Mouse (Mus musculus) liver, embryonic 13.5 days (tissue): ENCODE data around the gene Lhpp. TPM values are rescaled to one million over a fixed set of nuclear protein-coding genes. Genes with fewer than 3 reads are reported as not detected.

Experiments
- ATAC-seq: fragments of 200-750 bp; cut with Nextera tagmentation; 2 replicates; pipeline ENCODE4 v1.8.0; 2017; ENCODE audit warnings: low read depth, mild to moderate bottlenecking, moderate number of reproducible peaks, moderate library complexity
- DNase-seq: peaks from one replicate; pipeline ENCODE4 v3.0.0; 2022
- H3K27ac ChIP-seq: fragments of 300-500 bp; sonication (generic); 2 replicates; pipeline ENCODE4 v1.5.1; 2015; ENCODE audit warnings: moderate library complexity, mild to moderate bottlenecking, inconsistent platforms
- H3K27me3 ChIP-seq: fragments of 300-500 bp; sonication (generic); 2 replicates; pipeline ENCODE4 v1.6.1; 2015; ENCODE audit warnings: mild to moderate bottlenecking, inconsistent platforms
- H3K36me3 ChIP-seq: fragments of 300-500 bp; sonication (generic); 2 replicates; pipeline ENCODE4 v1.6.1; 2015; ENCODE audit warnings: mild to moderate bottlenecking, inconsistent platforms
- H3K4me1 ChIP-seq: fragments of 300-500 bp; sonication (generic); replicated peaks from 2 replicates; pipeline ENCODE4 v1.6.1; 2015; ENCODE audit warnings: inconsistent platforms
- H3K4me2 ChIP-seq: fragments of 300-500 bp; sonication (generic); 2 replicates; pipeline ENCODE4 v1.6.1; 2015; ENCODE audit warnings: inconsistent platforms, mild to moderate bottlenecking, moderate library complexity
- H3K4me3 ChIP-seq: fragments of 300-500 bp; sonication (generic); replicated peaks from 2 replicates; pipeline ENCODE4 v1.5.1; 2015; ENCODE audit warnings: mild to moderate bottlenecking, inconsistent platforms
- H3K9ac ChIP-seq: fragments of 300-500 bp; sonication (generic); 2 replicates; pipeline ENCODE4 v1.6.1; 2015; ENCODE audit warnings: mild to moderate bottlenecking, inconsistent platforms
- H3K9me3 ChIP-seq: fragments of 300-500 bp; sonication (generic); replicated peaks from 2 replicates; pipeline ENCODE4 v1.6.1; 2016; ENCODE audit warnings: inconsistent platforms
- WGBS: fragments of 180-500 bp; shearing (Covaris S2); methylation state at CpG from one replicate; pipeline ENCODE4 v1.1.7; 2015; ENCODE audit not compliant: insufficient replicate concordance; 5-methylcytosine and 5-hydroxymethylcytosine counted together
- polyA plus RNA-seq: library from polyadenylated mRNA; unstranded; fragments of >200 nt; fragmentation: Nextera tagmentation; extraction: Ambion mirVana; gene quantifications from 2 replicates; pipeline ENCODE4 v1.2.1, GENCODE M21; 2015

Gene Lhpp
- polyA plus RNA-seq, 1 experiment from 2014 or later = 8.0 TPM

DNA sequence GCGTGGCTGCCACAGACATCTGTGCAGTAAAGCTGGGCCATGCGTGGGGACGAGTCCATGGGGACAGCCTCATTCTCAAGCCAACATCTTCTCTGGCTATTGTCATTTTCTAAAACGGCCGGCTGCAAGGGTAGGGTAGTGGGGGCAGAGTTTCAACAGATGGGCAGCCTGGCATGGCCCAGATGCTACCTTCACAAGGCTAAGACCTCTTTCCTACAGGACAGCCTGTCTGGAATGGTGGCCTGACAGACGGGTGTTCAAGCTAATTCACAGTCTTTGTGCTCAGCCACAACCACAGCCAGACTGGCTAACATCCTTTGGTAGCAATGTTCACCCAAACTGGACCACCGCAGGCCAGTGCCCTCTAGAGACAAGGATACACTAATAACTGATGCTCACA, 120.1 kb downstream of the Lhpp start:
- DNase-seq (no peak), ATAC-seq (no peak)
- Histone ChIP-seq H3K27me3 (no peaks in the 10 kb centered on the region), H3K27ac (0 out of 2 replicates have a peak overlapping the region, but pooled peaks have one; percentile 70), H3K9ac (no peak overlapping the region), H3K4me2 (no peak overlapping the region), H3K4me1 (peaks cover 75% of the 10 kb centered on the region), H3K9me3 (no peaks in the 10 kb centered on the region), H3K36me3 (peaks cover 85% of the 10 kb centered on the region), H3K4me3 (no peak overlapping the region)
- WGBS = 88% methylated on average over 7 of the region's 7 CpGs

DNA sequence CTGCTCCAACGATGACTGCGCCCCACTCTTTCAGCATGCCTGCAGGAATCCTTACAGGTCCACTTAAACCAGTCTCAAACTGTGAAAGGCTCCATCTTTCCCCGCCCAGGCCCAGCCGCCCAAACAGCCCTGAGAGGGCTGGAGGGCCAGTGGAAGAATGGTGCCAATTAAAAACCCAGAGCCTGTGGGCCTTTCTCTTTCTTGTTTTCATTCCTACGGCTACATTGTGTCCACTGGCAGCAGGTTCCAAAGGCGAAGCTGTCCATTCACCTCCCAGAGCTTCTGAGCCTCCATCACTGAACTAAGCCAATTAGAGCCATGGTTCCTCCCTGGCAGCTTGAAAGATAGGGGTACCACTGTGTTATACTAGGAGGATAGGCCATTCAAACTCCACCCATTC, 121.1 kb downstream of the Lhpp start:
- Histone ChIP-seq H3K27me3 (no peaks in the 10 kb centered on the region), H3K36me3 (peaks cover 85% of the 10 kb centered on the region), H3K27ac (0 out of 2 replicates have a peak overlapping the region, but pooled peaks have one; percentile 0), H3K4me3 (no peak overlapping the region), H3K4me2 (no peak overlapping the region), H3K9me3 (no peaks in the 10 kb centered on the region), H3K9ac (no peak overlapping the region), H3K4me1 (peaks cover 79% of the 10 kb centered on the region)
- no peak for ATAC-seq
- 83% methylated on average over 6 of the region's 6 CpGs for WGBS
- no peak for DNase-seq

DNA sequence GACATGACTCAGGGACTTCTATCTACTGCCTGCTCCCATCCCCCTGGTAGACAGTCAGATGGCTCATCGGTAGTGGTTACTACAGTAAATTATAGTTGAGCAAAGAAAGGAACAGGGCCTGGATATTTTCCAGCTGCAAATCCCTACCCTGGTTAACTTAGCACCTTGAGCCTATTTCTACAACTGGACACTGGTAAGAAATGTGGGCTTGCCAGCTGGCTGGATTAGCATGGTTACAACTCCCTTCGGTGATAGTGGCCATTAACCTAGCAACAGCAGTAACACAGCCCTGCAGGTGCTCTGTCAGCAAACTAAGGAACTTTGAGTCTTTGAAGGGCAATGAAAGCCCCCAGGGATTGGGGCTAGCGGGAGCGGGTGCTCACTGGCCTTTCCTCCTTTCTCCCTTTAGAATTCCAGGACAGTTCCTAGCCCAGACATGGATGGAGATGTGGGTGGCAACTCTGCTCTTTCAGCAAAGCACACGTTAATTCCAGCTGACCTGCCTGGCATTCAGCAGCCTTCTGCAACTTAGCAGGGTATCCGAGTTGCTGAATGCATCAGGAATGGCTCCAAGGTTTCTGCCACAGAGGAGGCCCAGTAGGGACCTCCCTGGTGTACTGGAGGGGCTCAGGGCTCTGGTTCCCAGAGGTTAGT, 121.8 kb downstream of the Lhpp start:
- no peaks in the 10 kb centered on the region for H3K9me3 ChIP-seq
- H3K4me2 ChIP-seq = no peak overlapping the region
- 86% methylated on average over 6 of the region's 6 CpGs for WGBS
- ATAC-seq (no peak), DNase-seq (no peak)
- H3K9ac ChIP-seq = no peak overlapping the region
- H3K27ac ChIP-seq = no peak overlapping the region
- H3K4me1 ChIP-seq = peaks cover 83% of the 10 kb centered on the region
- peaks cover 83% of the 10 kb centered on the region for H3K36me3 ChIP-seq
- no peak overlapping the region for H3K4me3 ChIP-seq
- H3K27me3 ChIP-seq = no peaks in the 10 kb centered on the region

DNA sequence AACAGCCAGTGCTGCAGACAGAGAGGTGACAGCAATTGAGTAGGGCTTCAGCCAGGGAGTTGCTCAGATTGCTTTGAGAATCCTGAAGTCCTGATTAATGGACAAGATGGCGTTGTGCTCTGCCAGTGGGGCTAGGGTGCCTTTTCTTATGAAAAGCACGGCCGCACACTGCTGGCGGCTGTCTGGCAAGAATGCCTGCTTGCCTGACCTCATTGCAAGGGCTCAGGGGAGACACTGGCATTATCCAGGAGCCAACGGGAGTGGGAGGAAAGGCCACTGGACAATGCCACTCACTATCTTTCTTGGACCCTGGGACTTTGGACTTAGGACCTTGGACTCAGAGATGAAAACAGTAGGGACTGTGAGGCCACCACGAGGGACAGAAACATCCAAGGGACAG, 123.1 kb downstream of the Lhpp start:
- Histone ChIP-seq H3K36me3 (peaks cover 84% of the 10 kb centered on the region), H3K9me3 (no peaks in the 10 kb centered on the region), H3K4me2 (no peak overlapping the region), H3K4me3 (no peak overlapping the region), H3K27me3 (no peaks in the 10 kb centered on the region), H3K9ac (no peak overlapping the region), H3K4me1 (peaks cover 87% of the 10 kb centered on the region), H3K27ac (no peak overlapping the region)
- 88% methylated on average over 6 of the region's 6 CpGs for WGBS
- DNase-seq (no peak), ATAC-seq (no peak)

DNA sequence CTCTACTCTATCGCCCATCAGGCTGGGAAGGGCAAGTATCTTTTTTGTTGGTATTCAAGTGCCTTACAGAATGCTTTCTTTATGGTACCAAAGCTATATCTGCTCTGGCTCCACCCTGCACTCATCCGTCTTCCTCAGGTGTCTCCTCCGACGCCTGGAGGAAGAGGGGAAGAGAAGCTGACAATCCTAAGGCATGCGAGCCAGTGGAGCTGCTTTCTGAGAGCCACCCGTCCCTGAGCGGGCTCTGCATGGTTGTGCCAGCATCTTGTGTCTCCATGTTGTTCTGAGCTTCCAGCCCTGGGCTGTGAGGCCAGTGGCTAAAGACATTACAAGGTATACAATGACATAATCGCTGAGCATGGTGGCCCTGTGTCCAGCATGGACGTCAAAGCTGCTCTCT, 123.8 kb downstream of the Lhpp start:
- Histone ChIP-seq H3K4me2 (no peak overlapping the region), H3K27ac (0 out of 2 replicates have a peak overlapping the region, but pooled peaks have one; percentile 92), H3K36me3 (peaks cover 80% of the 10 kb centered on the region), H3K9me3 (no peaks in the 10 kb centered on the region), H3K9ac (no peak overlapping the region), H3K27me3 (no peaks in the 10 kb centered on the region), H3K4me3 (no peak overlapping the region), H3K4me1 (peaks cover 87% of the 10 kb centered on the region)
- WGBS = 88% methylated on average over 9 of the region's 9 CpGs
- DNase-seq (no peak), ATAC-seq (no peak)

DNA sequence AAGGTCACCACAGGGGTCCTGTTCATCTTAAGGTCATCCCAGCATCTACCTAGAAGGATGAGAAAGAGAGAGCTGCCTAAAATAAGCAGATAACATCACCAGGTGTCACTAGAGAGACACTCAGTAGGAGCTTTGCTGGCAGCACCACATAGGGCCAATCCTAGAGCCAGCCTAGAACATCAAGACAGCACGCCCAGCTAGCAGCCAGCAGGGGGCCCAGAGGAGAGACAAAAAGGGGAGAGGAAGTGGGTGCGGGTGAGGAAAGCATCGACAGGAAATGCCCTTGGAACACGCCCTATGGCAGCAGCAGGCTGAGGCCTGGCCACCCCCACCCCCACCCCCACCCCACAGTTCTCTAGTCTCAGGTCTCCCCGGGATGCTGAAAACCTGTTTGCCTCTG, 124.7 kb downstream of the Lhpp start:
- peak overlapping the region; percentile 20; the same call in 1 of the 2 replicates for H3K4me2 ChIP-seq
- H3K4me1 ChIP-seq = peaks cover 87% of the 10 kb centered on the region
- no peak overlapping the region for H3K4me3 ChIP-seq
- peak overlapping the region; percentile 92 for H3K27ac ChIP-seq
- DNase-seq (peak; percentile 66), ATAC-seq (peak; percentile 43)
- 7% methylated on average over 5 of the region's 5 CpGs for WGBS
- H3K9ac ChIP-seq = peak overlapping the region; percentile 44
- no peaks in the 10 kb centered on the region for H3K9me3 ChIP-seq
- H3K27me3 ChIP-seq = no peaks in the 10 kb centered on the region
- H3K36me3 ChIP-seq = peaks cover 78% of the 10 kb centered on the region

DNA sequence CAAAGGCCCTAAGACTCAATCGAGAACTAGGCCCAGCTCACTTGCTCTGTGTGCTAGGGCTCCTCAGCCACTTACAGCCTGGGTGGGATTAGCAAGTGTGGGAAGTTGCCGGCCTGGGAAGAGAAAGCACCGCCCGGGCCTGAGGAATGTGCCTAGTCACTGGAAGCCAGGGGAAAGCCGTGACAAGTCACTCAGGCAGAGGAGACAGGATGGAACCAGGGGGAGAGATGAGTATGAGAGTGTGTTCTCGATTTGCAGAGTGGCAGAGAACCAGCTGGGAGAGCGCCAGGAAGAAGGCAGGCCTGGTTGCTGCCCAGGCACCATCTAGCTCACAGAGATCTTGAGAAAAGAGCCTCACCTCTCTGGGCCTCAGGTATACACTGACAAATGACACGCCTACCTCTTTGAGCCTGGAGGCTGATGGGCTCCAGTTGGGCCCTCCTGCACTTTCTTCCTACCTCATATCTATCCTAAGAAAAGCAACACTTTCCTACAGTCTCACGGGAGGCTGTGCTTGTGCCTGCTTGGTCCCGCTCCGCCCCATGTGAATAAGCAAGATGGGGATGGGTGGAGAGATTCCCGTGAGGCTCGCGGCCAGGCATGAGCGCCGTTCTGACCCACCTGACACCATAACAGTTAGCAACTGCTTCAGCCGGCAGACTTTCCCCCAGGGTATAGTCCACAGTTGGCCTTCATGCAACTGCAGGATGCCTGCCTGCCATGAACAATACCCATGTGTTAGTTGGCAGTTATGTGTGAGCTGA, 125.8 kb downstream of the Lhpp start:
- no peak for ATAC-seq
- Histone ChIP-seq H3K27me3 (no peaks in the 10 kb centered on the region), H3K36me3 (peaks cover 79% of the 10 kb centered on the region), H3K9ac (peak overlapping the region; percentile 44), H3K4me1 (peaks cover 90% of the 10 kb centered on the region), H3K9me3 (no peaks in the 10 kb centered on the region), H3K4me3 (no peak overlapping the region), H3K27ac (peak overlapping the region; percentile 92), H3K4me2 (peak overlapping the region; percentile 20; the same call in 1 of the 2 replicates)
- no peak for DNase-seq
- WGBS = 72% methylated on average over 17 of the region's 17 CpGs

DNA sequence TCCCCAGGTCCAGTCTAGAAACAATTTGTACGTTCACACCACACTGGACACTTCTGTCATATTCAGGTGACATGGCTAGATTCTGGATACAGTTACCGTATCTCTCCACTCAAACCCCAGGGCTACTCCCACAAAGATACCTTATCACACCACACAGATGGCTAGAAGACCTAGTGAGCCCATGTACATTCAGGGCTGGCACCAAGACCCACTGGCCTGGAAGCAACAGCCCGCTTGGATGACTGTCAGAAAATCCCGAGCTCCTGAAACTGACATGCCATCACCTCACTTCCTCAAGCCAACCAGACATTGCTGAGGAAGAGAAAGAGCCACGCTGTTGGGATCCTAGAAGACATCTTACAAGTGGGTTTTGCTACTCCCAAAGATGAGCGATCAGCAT, 128.4 kb downstream of the Lhpp start:
- Histone ChIP-seq H3K9ac (peak overlapping the region; percentile 71), H3K9me3 (no peaks in the 10 kb centered on the region), H3K4me3 (peak overlapping the region; percentile 43), H3K36me3 (peaks cover 76% of the 10 kb centered on the region), H3K4me2 (peak overlapping the region; percentile 70), H3K4me1 (peaks cover 95% of the 10 kb centered on the region), H3K27ac (peak overlapping the region; percentile 92), H3K27me3 (no peaks in the 10 kb centered on the region)
- 32% methylated on average over 6 of the region's 6 CpGs for WGBS
- ATAC-seq (peak; percentile 91), DNase-seq (peak; percentile 73)

DNA sequence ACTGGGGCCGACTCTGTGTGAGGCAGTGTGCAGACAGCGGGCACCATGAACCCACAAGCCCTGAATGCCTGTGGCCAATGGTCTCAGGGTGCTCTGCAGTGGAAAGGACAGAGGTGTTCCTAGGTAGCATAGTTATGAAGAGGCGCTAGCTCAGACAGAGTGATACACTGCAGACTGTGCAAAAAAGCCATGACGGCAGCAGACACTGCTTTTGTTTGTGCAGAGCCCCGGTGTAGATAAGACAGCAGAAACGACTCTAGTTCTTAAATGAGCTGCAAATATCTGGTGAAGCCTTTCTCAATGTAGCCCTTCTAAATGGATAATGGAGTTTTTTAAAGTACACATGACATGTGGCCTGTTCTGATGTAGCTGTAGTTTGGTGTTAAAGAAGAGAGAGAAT, 129.4 kb downstream of the Lhpp start:
- H3K4me3 ChIP-seq = peak overlapping the region; percentile 43
- peak overlapping the region; percentile 71 for H3K9ac ChIP-seq
- H3K4me1 ChIP-seq = peaks cover 85% of the 10 kb centered on the region
- no peaks in the 10 kb centered on the region for H3K27me3 ChIP-seq
- H3K27ac ChIP-seq = peak overlapping the region; percentile 92
- H3K9me3 ChIP-seq = no peaks in the 10 kb centered on the region
- DNase-seq (no peak), ATAC-seq (peak; percentile 37)
- WGBS = 37% methylated on average over 6 of the region's 6 CpGs
- peaks cover 66% of the 10 kb centered on the region for H3K36me3 ChIP-seq
- peak overlapping the region; percentile 70 for H3K4me2 ChIP-seq

DNA sequence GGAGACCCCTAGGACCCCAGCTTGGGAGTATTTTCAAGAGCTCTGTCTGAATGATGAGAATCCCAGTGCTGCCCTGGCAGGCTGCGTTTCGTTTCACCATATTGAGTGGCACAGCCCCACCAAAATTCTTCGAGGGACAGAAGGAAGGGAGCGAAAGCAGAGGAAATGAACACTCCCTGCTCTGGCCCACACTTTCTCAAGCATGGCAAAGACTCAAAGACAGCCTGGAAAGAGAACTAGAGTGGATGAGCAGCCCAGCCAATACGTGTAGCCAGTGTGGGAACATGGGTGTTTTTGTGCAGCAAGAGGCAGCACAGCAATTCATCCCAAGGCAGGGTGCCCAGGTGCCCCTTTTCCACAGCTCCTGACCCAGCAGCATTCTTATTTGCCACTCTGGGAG, 132.5 kb downstream of the Lhpp start:
- no peaks in the 10 kb centered on the region for H3K9me3 ChIP-seq

DNA sequence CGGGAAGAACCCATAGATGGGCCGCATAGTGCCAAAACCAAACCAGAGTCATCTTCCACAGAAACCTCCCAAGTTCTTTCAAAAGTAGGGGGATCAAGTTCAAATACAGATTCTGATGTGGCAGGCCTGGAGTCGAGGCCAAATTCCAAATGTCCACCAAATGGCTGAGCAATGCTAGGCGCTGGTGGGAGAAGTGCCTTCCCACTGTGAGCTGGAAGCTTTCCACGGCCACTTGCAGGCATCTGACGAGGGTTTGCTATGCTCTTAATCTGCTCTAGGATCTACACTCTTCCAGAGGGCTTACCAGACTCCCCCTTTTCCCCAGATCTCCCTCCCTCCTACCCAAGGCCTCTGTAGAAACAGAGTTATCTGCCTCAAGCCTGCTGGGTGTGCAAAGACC, 136.7 kb downstream of the Lhpp start:
- DNase-seq (no peak), ATAC-seq (no peak)
- Histone ChIP-seq H3K9me3 (no peaks in the 10 kb centered on the region), H3K4me3 (no peak overlapping the region), H3K9ac (0 out of 2 replicates have a peak overlapping the region, but pooled peaks have one; percentile 22), H3K4me1 (peaks cover 40% of the 10 kb centered on the region), H3K27me3 (no peaks in the 10 kb centered on the region), H3K4me2 (no peak overlapping the region), H3K36me3 (peaks cover 80% of the 10 kb centered on the region), H3K27ac (no peak overlapping the region)
- WGBS = 76% methylated on average over 6 of the region's 6 CpGs

More for the DNA sequence above, 132.5 kb downstream of the Lhpp start:
- H3K27ac ChIP-seq = peak overlapping the region; percentile 92; the same call in 1 of the 2 replicates
- H3K36me3 ChIP-seq = peaks cover 73% of the 10 kb centered on the region
- no peak overlapping the region for H3K9ac ChIP-seq
- WGBS = 91% methylated on average over 5 of the region's 5 CpGs
- H3K27me3 ChIP-seq = no peaks in the 10 kb centered on the region
- H3K4me3 ChIP-seq = no peak overlapping the region
- no peak overlapping the region for H3K4me2 ChIP-seq
- peaks cover 69% of the 10 kb centered on the region for H3K4me1 ChIP-seq
- ATAC-seq (no peak), DNase-seq (no peak)
